10 mouse cellular contexts compared by ENCODE assay signal in genomic region chr1:42687271-42687670, GRCm38 (mm10). TPM values are rescaled to one million over a fixed set of nuclear protein-coding genes. Genes with fewer than 3 reads are reported as not detected.
DNase-seq lines count a peak whose midpoint lies in the region; ATAC-seq and TF ChIP-seq lines count a peak whose summit lies in the region.
"Had no signal": no experiment of that assay in that cellular context is flagged by ENCODE, and none has a peak within 500 bp of the region (broad histone marks: within the 10 kb centered on the region; RNA-seq: fewer than 3 reads in every experiment).

No protein-coding gene starts in this region.

- no peak overlapping the region for H3K9ac ChIP-seq in kidney, embryonic 15.5 days
- H3K9ac ChIP-seq in embryonic facial prominence, embryonic 14.5 days (ENCODE audit: low read depth, low read length), result peak overlapping the region; percentile 72; the same call in 1 of the 2 replicates
- H3K9ac ChIP-seq in hindbrain, embryonic 16.5 days (ENCODE audit: low read depth, low read length), result peak overlapping the region; percentile 84
- H3K9ac ChIP-seq in neural tube, embryonic 11.5 days (ENCODE audit: low read length), result peak overlapping the region; percentile 71
- H3K9ac ChIP-seq in heart, adult 2 months (ENCODE audit: low read depth, low read length), result no peak overlapping the region

- H3K4me3 ChIP-seq in kidney, embryonic 15.5 days (replicated peaks), result peak overlapping the region; percentile 35; the same call in 1 of the 2 replicates
- peak overlapping the region; percentile 49 for H3K4me3 ChIP-seq in embryonic facial prominence, embryonic 14.5 days (ENCODE audit: low read depth, low read length)
- H3K4me3 ChIP-seq in hindbrain, embryonic 16.5 days (ENCODE audit: low read length), result peak overlapping the region; percentile 51
- H3K4me3 ChIP-seq in neural tube, embryonic 11.5 days (ENCODE audit: low read depth, low read length), result peak overlapping the region; percentile 95
- no peak overlapping the region for H3K4me3 ChIP-seq in heart, adult 2 months

- TF ChIP-seq CTCF in heart, adult 2 months (IDR thresholded peaks at IDR 0.05), result no peak

- peaks cover 26% of the 10 kb centered on the region for H3K4me1 ChIP-seq in kidney, embryonic 15.5 days
- H3K4me1 ChIP-seq in embryonic facial prominence, embryonic 14.5 days (ENCODE audit: control insufficient read depth, insufficient read depth, low read length), result peaks cover 4% of the 10 kb centered on the region; the same call in 1 of the 2 replicates
- H3K4me1 ChIP-seq in hindbrain, embryonic 16.5 days (ENCODE audit: control insufficient read depth, insufficient read depth, low read depth, low read length), result peaks cover 18% of the 10 kb centered on the region
- peaks cover 18% of the 10 kb centered on the region for H3K4me1 ChIP-seq in neural tube, embryonic 11.5 days (ENCODE audit: control insufficient read depth, insufficient read depth, low read length)
- no peaks in the 10 kb centered on the region for H3K4me1 ChIP-seq in heart, adult 2 months (ENCODE audit: control insufficient read depth, insufficient read depth, low read length)

- no peaks in the 10 kb centered on the region for H3K79me2 ChIP-seq in heart, adult 2 months (replicated peaks; ENCODE audit: control insufficient read depth, insufficient read depth, low read length)

- intact Hi-C loops in heart, adult 2 months (cut with DNase I), result no loop called here

- no peak for DNase-seq in kidney, adult 18-20 months
- DNase-seq in embryonic facial prominence, embryonic 14.5 days (ENCODE audit: low spot score), result no peak
- DNase-seq in neural tube, embryonic 11.5 days (ENCODE audit: low spot score), result no peak
- no peak for DNase-seq in adrenal gland, postnatal 10 days
- no peak for DNase-seq in heart, adult 2 months

- no peak for TF ChIP-seq POLR2A in heart, adult 2 months (IDR thresholded peaks at IDR 0.05; ENCODE audit: insufficient read depth, low read depth, low read length)

- H3K27ac ChIP-seq in kidney, embryonic 15.5 days, result peak overlapping the region; percentile 78
- H3K27ac ChIP-seq in embryonic facial prominence, embryonic 14.5 days (replicated peaks; ENCODE audit: low read depth, low read length), result peak overlapping the region; percentile 82
- peak overlapping the region; percentile 86 for H3K27ac ChIP-seq in hindbrain, embryonic 16.5 days (ENCODE audit: low read depth, low read length)
- peak overlapping the region; percentile 89 for H3K27ac ChIP-seq in neural tube, embryonic 11.5 days (ENCODE audit: low read depth, low read length)
- H3K27ac ChIP-seq in heart, adult 2 months, result no peak overlapping the region

- peaks cover 94% of the 10 kb centered on the region for H3K27me3 ChIP-seq in kidney, embryonic 15.5 days
- H3K27me3 ChIP-seq in embryonic facial prominence, embryonic 14.5 days (replicated peaks; ENCODE audit: control insufficient read depth, insufficient read depth, low read length), result peaks cover 92% of the 10 kb centered on the region
- no peaks in the 10 kb centered on the region for H3K27me3 ChIP-seq in hindbrain, embryonic 16.5 days (replicated peaks; ENCODE audit: control insufficient read depth, insufficient read depth, low read length)
- H3K27me3 ChIP-seq in neural tube, embryonic 11.5 days (ENCODE audit: control insufficient read depth, insufficient read depth, low read length), result peaks cover 19% of the 10 kb centered on the region; the same call in 1 of the 2 replicates
- H3K27me3 ChIP-seq in heart, adult 2 months (ENCODE audit: control insufficient read depth, insufficient read depth, low read length), result peaks cover 25% of the 10 kb centered on the region
- H3K27me3 ChIP-seq: CH12.LX had no signal

- H3K9me3 ChIP-seq in kidney, embryonic 15.5 days (replicated peaks), result no peaks in the 10 kb centered on the region
- no peaks in the 10 kb centered on the region for H3K9me3 ChIP-seq in embryonic facial prominence, embryonic 14.5 days (ENCODE audit: control insufficient read depth, low read length)
- no peaks in the 10 kb centered on the region for H3K9me3 ChIP-seq in hindbrain, embryonic 16.5 days (ENCODE audit: control insufficient read depth, low read length)
- H3K9me3 ChIP-seq in neural tube, embryonic 11.5 days (ENCODE audit: control insufficient read depth, low read length), result no peaks in the 10 kb centered on the region

- H3K36me3 ChIP-seq in kidney, embryonic 15.5 days, result no peaks in the 10 kb centered on the region
- H3K36me3 ChIP-seq in embryonic facial prominence, embryonic 14.5 days (ENCODE audit: control insufficient read depth, insufficient read depth, low read length), result no peaks in the 10 kb centered on the region
- no peaks in the 10 kb centered on the region for H3K36me3 ChIP-seq in hindbrain, embryonic 16.5 days (ENCODE audit: control insufficient read depth, insufficient read depth, low read length)
- no peaks in the 10 kb centered on the region for H3K36me3 ChIP-seq in neural tube, embryonic 11.5 days (ENCODE audit: control insufficient read depth, insufficient read depth, low read length)
- no peaks in the 10 kb centered on the region for H3K36me3 ChIP-seq in heart, adult 2 months (ENCODE audit: control insufficient read depth, insufficient read depth, low read length)

- H3K4me2 ChIP-seq in kidney, embryonic 15.5 days, result peak overlapping the region; percentile 64
- peak overlapping the region; percentile 87 for H3K4me2 ChIP-seq in embryonic facial prominence, embryonic 14.5 days (ENCODE audit: low read depth, low read length)
- H3K4me2 ChIP-seq in hindbrain, embryonic 16.5 days (ENCODE audit: low read length), result peak overlapping the region; percentile 97
- peak overlapping the region; percentile 94 for H3K4me2 ChIP-seq in neural tube, embryonic 11.5 days (ENCODE audit: low read depth)

- 5% methylated on average over 12 of the region's 12 CpGs for WGBS in kidney, embryonic 15.5 days
- 9% methylated on average over 12 of the region's 12 CpGs for WGBS in embryonic facial prominence, embryonic 14.5 days
- WGBS in hindbrain, embryonic 16.5 days, result 5% methylated on average over 12 of the region's 12 CpGs
- WGBS in neural tube, embryonic 11.5 days, result under 1% methylated on average over 12 of the region's 12 CpGs
- 8% methylated on average over 12 of the region's 12 CpGs for WGBS in heart, adult 2 months

- no peak for ATAC-seq in kidney, embryonic 15.5 days (replicated peaks; ENCODE audit: low FRiP score)
- no peak for ATAC-seq in embryonic facial prominence, embryonic 14.5 days (ENCODE audit: low read depth)
- no peak for ATAC-seq in hindbrain, embryonic 16.5 days
- no peak for ATAC-seq in neural tube, embryonic 11.5 days (ENCODE audit: insufficient read depth, low FRiP score, low TSS enrichment)
- no peak for ATAC-seq in erythroid progenitor cell, adult 5-6 weeks (replicated peaks; ENCODE audit: low FRiP score, poor library complexity, severe bottlenecking)

- no peak for TF ChIP-seq EP300 in heart, adult 2 months (IDR thresholded peaks at IDR 0.05; ENCODE audit: insufficient read depth, low read depth, low read length)

RNA-seq across cellular contexts. Expression of gene Pou3f3, which starts 8.3 kb away (rescaled TPM):
- polyA plus RNA-seq in kidney, embryonic 15.5 days (2015; fragmentation: Nextera tagmentation; extraction: Ambion mirVana), result 8.9 and 9.2 TPM in 2 replicates
- polyA plus RNA-seq in embryonic facial prominence, embryonic 14.5 days (2014; fragmentation: Nextera tagmentation; extraction: Ambion mirVana), result 2.9 and 3.4 TPM in 2 replicates
- 8.4 and 9.5 TPM in 2 replicates for polyA plus RNA-seq in hindbrain, embryonic 16.5 days (2015; fragmentation: Nextera tagmentation; extraction: Ambion mirVana)
- 11.4 and 11.9 TPM in 2 replicates for polyA plus RNA-seq in neural tube, embryonic 11.5 days (2014; fragmentation: Nextera tagmentation; extraction: Ambion mirVana)
- total RNA-seq in erythroid progenitor cell, adult 5-6 weeks (2015; ENCODE audit: low replicate concordance), result not detected in 2 replicates
- not detected in 2 replicates for total RNA-seq in erythroid progenitor cell, adult 5-6 weeks (2017; ENCODE audit: low replicate concordance)
- total RNA-seq in adrenal gland, postnatal 10 days (2021), result under 1 TPM; 0.03 TPM
- not detected for total RNA-seq in heart, adult 2 months (2021)
- polyA plus RNA-seq in heart, adult 2 months (2012; rRNA removed), result not detected in 2 replicates
- total RNA-seq: CH12.LX; megakaryocyte-erythroid progenitor cell, adult 5-6 weeks had no signal

Comparison
In these comparisons a context has a peak if more than half of its experiments do, and no peak if none do; other contexts are left out.
1. H3K9ac ChIP-seq: peak in embryonic facial prominence, embryonic 14.5 days (single experiment), hindbrain, embryonic 16.5 days (single experiment) and neural tube, embryonic 11.5 days (single experiment); none in kidney, embryonic 15.5 days (single experiment) and heart, adult 2 months (single experiment).
2. Peak in every context shown above with its lines, with median percentiles within 50 percentile points of each other: H3K4me2 ChIP-seq.